Mouse (Mus musculus) kidney, adult 9 months (tissue): ENCODE results near the gene Ccdc187.

Source experiments
- DNase-seq: peaks from one replicate; pipeline ENCODE4 v3.0.0; 2022

Ccdc187 gene

DNA sequence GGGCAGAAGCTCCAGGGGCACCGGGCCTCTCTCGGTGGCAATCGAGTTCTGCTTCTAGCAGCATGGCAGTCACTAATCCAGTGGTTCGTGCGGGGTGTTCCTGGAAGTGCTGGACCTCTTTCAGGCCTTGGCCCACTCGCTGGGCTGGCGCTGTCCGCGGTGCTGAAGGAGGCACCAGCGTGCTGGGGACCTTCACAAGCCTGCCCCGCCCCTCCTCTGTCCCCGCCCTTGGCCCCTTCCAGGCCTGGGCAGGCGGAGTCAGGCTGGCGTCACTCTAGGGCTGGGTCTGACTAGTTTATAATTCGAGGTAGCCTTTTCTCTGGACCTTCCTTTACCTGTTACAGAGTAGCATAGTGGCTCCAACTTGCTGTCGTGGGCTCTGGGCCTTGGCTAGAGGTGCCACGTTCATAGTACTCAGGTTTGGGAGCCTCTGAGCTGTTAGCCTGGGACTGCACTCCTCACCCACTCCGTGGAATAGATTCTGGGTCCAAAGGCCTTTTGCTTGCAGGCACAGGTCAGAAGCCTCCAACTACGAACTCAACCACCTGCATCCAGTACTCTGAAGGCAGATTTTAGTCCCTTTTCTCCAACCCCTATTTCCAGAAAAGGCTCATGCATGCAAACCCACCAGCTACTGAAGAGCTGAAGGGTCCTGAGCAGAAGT is 86.1 kb downstream of the Ccdc187 start, which contains the start of gene Lhx3:
TSS of gene Lhx3 (minus strand) at position 164 of the 664 bp plus-strand sequence.
- peak; percentile 88 for DNase-seq

DNA sequence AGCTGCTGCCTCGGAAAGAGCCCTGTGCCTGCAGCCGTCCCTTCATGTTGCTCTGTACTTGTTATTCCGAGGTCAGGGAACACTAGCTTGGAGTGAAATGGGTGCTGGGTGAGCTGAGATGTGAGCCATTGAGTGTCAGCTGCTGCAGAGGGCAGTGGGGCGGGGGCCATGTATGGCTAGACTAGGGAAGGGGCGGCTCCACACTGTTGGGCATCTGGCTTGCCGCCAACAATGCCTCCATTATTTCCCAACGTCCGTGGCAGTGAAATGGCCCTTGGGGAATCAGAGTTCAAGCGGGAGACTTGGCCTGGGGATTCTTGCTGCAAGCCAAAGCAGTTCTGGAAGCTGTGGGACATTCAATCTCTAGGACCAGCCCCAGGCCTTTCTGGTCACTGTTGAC is 86.8 kb downstream of the Ccdc187 start:
- no peak for DNase-seq

DNA sequence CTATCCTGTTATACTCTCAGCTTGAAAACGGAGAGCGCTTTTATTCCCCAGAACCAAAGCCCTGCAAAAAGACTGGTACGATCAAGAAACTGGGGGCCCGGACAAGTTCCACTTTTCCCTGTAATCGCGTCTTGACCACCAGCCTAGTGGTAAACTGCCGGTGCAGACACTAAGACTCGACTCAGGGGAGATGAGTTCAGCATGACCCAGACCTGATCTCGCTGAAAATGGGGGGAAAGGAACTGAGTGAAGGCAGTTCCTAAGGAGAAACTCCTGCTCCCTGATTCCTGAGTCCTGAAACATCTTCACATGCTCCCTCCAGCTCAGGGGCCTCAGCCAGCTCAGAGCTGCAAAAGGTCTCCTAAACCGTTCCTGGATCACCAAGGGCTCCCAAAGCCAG is 88.6 kb downstream of the Ccdc187 start:
- DNase-seq = no peak

DNA sequence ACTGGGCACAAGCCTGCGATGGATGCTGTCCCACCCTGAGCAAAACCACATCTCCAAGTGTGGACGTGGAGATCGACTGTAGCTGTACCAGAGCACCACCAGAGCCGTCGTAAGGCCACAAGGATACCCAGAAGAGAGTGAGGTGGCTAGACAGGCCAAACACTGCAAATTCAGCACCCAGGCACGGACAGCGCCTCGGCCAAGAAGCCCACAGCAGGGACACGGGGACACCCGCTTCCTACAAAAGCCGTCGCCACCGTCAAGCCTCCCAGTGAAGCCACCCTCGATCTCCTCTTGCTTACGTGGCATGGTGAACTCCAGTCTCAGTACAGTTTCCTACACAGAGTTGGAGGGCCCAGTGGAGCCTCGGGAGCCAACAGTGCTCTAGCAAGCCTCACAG is 89.2 kb downstream of the Ccdc187 start:
- no peak for DNase-seq

DNA sequence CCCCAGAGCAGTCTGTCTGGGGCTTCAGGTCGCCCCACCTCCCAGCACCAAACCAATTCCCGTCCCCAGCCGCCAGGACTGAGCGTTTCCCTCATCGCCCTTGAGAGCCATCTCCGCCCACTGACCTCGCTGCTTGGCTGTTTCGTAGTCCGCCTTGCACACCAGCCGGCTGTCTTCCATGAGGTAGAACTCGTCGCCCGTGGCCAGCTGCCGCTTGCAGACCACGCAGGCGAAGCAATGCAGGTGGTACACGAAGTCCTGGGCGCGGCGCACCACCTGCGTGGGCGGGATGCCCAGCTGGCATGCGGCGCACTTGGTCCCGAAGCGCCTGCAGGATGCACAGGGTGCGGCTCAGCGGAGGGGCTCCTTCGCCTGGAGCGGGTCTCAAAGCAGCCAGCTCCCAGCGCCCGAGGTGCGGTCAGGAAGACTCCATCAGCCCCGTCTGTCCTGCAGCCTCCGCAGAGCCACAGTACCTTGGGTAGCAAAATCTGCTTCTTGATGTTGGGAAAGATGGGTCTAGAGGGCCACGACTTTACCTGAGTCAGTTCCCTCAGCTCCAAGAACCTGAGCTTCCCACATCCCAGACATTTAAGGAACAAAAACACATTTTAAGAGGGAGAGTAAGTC is 91.4 kb downstream of the Ccdc187 start:
- DNase-seq = no peak

- no peak for DNase-seq
Measured at GRCm38 (mm10) chr2:26201926-26202848, 92.2 kb downstream of the Ccdc187 start.

DNA sequence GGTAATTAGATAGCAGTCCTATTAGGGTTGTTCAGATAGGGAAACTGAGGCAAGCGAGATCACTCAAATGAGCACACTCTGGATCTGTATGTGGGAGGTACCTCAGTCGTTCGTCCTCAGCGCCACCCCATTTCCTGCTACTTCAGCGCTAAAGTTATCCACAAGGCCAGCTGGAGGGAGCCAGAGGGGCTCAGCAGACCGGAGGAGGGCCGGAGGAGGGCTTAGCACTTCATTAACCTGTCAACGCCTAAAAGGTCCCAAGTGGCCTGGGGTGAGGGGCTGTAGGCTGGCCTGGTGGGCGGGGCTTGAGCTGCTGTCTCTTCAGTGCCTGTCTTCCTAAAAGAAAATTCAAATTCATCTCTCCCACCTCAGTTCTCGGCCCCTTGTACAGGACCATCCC is 95.9 kb downstream of the Ccdc187 start:
- no peak for DNase-seq

DNA sequence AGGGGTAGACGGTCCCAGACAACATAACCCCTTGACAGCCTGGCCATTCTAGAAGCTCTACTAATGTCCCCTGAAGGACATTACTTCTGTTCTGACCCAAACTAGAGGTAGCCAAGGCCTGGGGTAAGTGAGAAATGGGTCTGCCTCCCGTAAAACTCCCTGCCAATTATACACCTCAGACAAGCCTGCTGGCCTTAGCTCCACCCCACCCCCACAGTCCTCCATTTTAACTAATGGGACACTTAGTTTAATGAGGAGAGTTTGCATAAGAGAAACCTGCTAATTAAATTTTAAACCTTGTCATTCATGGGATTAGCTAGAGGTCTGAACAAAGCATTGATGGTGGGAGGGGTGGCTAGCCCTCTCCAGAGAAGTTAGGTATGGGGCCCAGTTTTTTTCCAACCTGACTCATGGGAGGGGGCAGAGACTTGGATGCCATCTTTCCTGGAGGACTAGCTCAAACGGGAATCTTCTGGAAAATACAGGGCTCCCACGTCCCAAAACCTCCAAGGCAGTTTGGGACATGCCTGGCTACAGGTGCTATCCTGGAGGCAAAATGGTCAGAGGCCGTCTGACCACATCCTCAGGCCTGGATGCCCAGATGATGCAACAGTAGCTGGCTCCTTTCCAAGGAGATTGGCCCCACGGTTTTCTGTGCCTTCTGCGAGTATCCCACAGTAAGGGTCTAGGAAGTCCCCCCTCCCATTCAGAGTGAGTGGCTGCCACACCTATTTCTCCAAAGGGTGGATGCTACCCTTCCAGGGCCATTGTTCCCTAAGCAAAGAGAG is 99.6 kb downstream of the Ccdc187 start:
- no peak for DNase-seq
